Mouse (Mus musculus): ENCODE results near the gene B3gat3.

B3gat3 gene

GRCm38 (mm10) chr19:8897865-8898495 is 22.2 kb upstream of the B3gat3 start, which contains the start of gene Ganab:
Gene Ganab (plus strand): TSS chr19:8898071.
- peak; percentile 98 for DNase-seq (ENCODE audit: low read depth, low spot score)

GRCm38 (mm10) chr19:8898576-8898975 is 21.6 kb upstream of the B3gat3 start:
- peak; percentile 38 for DNase-seq (ENCODE audit: low read depth, low spot score)

GRCm38 (mm10) chr19:8899079-8899478 is 21.1 kb upstream of the B3gat3 start:
- no peak for DNase-seq (ENCODE audit: low read depth, low spot score)

GRCm38 (mm10) chr19:8903412-8903811 is 16.8 kb upstream of the B3gat3 start:
- no peak for DNase-seq (ENCODE audit: low read depth, low spot score)

GRCm38 (mm10) chr19:8908531-8908930 is 11.6 kb upstream of the B3gat3 start:
- no peak for DNase-seq (ENCODE audit: low read depth, low spot score)

GRCm38 (mm10) chr19:8911810-8912209 is 8.4 kb upstream of the B3gat3 start:
- no peak for DNase-seq (ENCODE audit: low read depth, low spot score)

- DNase-seq (ENCODE audit: low read depth, low spot score), result no peak
Measured at GRCm38 (mm10) chr19:8914212-8914611, 6.0 kb upstream of the B3gat3 start.

GRCm38 (mm10) chr19:8919000-8919399 is 1.2 kb upstream of the B3gat3 start:
- peak; percentile 47 for DNase-seq (ENCODE audit: low read depth, low spot score)

- no peak for DNase-seq (ENCODE audit: low read depth, low spot score)
Measured at GRCm38 (mm10) chr19:8919684-8920072, 496 bp upstream of the B3gat3 start.

- DNase-seq (ENCODE audit: low read depth, low spot score), result peak; percentile 84
Measured at GRCm38 (mm10) chr19:8920836-8921291, 690 bp downstream of the B3gat3 start.

GRCm38 (mm10) chr19:8921741-8922140 is 1.6 kb downstream of the B3gat3 start:
- peak; percentile 33 for DNase-seq (ENCODE audit: low read depth, low spot score)

GRCm38 (mm10) chr19:8926766-8927165 is 6.6 kb downstream of the B3gat3 start:
- peak; percentile 66 for DNase-seq (ENCODE audit: low read depth, low spot score)

GRCm38 (mm10) chr19:8927891-8928525 is 7.8 kb downstream of the B3gat3 start:
- DNase-seq (ENCODE audit: low read depth, low spot score), result no peak

- DNase-seq (ENCODE audit: low read depth, low spot score), result no peak
Measured at GRCm38 (mm10) chr19:8928689-8929223, 8.6 kb downstream of the B3gat3 start.

GRCm38 (mm10) chr19:8929224-8930088 is 9.3 kb downstream of the B3gat3 start, which contains the start of the genes Rom1 and Eml3:
Gene Rom1 (minus strand): TSS chr19:8929356.
Gene Eml3 (plus strand): TSS chr19:8929552.
- peak; percentile 85 for DNase-seq (ENCODE audit: low read depth, low spot score)

GRCm38 (mm10) chr19:8930117-8930516 is 9.9 kb downstream of the B3gat3 start:
- DNase-seq (ENCODE audit: low read depth, low spot score), result no peak

GRCm38 (mm10) chr19:8930771-8931170 is 10.6 kb downstream of the B3gat3 start:
- DNase-seq (ENCODE audit: low read depth, low spot score), result no peak

GRCm38 (mm10) chr19:8936736-8937135 is 16.6 kb downstream of the B3gat3 start:
- no peak for DNase-seq (ENCODE audit: low read depth, low spot score)

- no peak for DNase-seq (ENCODE audit: low read depth, low spot score)
Measured at GRCm38 (mm10) chr19:8940526-8941133, 20.5 kb downstream of the B3gat3 start.

- no peak for DNase-seq (ENCODE audit: low read depth, low spot score)
Measured at GRCm38 (mm10) chr19:8941136-8941514, 21.0 kb downstream of the B3gat3 start.

GRCm38 (mm10) chr19:8941515-8942217 is 21.5 kb downstream of the B3gat3 start, which contains the start of gene Mta2:
Gene Mta2 (plus strand): TSS chr19:8941875.
- DNase-seq (ENCODE audit: low read depth, low spot score), result peak; percentile 98

Data from CD4-positive helper T cell, adult 2 months (primary cell).